Mouse (Mus musculus): ENCODE measurements around the gene Nlrp6. TPM values are rescaled to one million over a fixed set of nuclear protein-coding genes. Genes with fewer than 3 reads are reported as not detected.

The Nlrp6 gene
- polyA plus RNA-seq, 1 experiment from 2014 or later, result 0.07 TPM

- H3K4me1 ChIP-seq (ENCODE audit: insufficient read depth, low read depth, low read length), result peaks cover 14% of the 10 kb centered on the region; the same call in 1 of the 2 replicates
- WGBS, result 33% methylated on average over 15 of the region's 15 CpGs
- peak overlapping the region; percentile 66 for H3K4me2 ChIP-seq (replicated peaks; ENCODE audit: low read depth, low read length)
- H3K27me3 ChIP-seq (replicated peaks; ENCODE audit: insufficient read depth, low read length), result no peaks in the 10 kb centered on the region
- peak overlapping the region; percentile 62 for H3K27ac ChIP-seq (ENCODE audit: low read length)
- ATAC-seq (no peak), DNase-seq (ENCODE audit: low spot score) (peak; percentile 44)
- TF ChIP-seq CTCF (IDR thresholded peaks at IDR 0.05) (no peak), EP300 (IDR thresholded peaks at IDR 0.05) (no peak)
- peak overlapping the region; percentile 62 for H3K4me3 ChIP-seq (ENCODE audit: low read depth, low read length)
- H3K9me3 ChIP-seq (ENCODE audit: low read length), result no peaks in the 10 kb centered on the region
- H3K9ac ChIP-seq (replicated peaks; ENCODE audit: low read depth), result peak overlapping the region; percentile 60
- 0 out of 2 replicates have a peak, but pooled peaks cover 7% of the 10 kb centered on the region for H3K36me3 ChIP-seq (ENCODE audit: insufficient read depth, low read length)
Observed at GRCm38 (mm10) chr7:140953800-140954732, 33.4 kb downstream of the Nlrp6 start.

- H3K36me3 ChIP-seq (ENCODE audit: insufficient read depth, low read length), result 0 out of 2 replicates have a peak, but pooled peaks cover 1% of the 10 kb centered on the region
- 4% methylated on average over 9 of the region's 9 CpGs for WGBS
- TF ChIP-seq EP300 (IDR thresholded peaks at IDR 0.05), result no peak
- no peak for TF ChIP-seq CTCF (IDR thresholded peaks at IDR 0.05)
- peak overlapping the region; percentile 66 for H3K4me2 ChIP-seq (replicated peaks; ENCODE audit: low read depth, low read length)
- peaks cover 14% of the 10 kb centered on the region; the same call in 1 of the 2 replicates for H3K4me1 ChIP-seq (ENCODE audit: insufficient read depth, low read depth, low read length)
- ATAC-seq, result no peak
- peak; percentile 25 for DNase-seq (ENCODE audit: low spot score)
- no peaks in the 10 kb centered on the region for H3K9me3 ChIP-seq (ENCODE audit: low read length)
- H3K9ac ChIP-seq (replicated peaks; ENCODE audit: low read depth), result peak overlapping the region; percentile 60
- H3K27ac ChIP-seq (ENCODE audit: low read length), result peak overlapping the region; percentile 83
- peak overlapping the region; percentile 62 for H3K4me3 ChIP-seq (ENCODE audit: low read depth, low read length)
- H3K27me3 ChIP-seq (replicated peaks; ENCODE audit: insufficient read depth, low read length), result no peaks in the 10 kb centered on the region
Observed at GRCm38 (mm10) chr7:140954733-140955071, 34.0 kb downstream of the Nlrp6 start.

GRCm38 (mm10) chr7:140955342-140955741 lies 34.6 kb downstream of the Nlrp6 start:
- ATAC-seq (no peak; the same call in 1 of the 2 replicates), DNase-seq (ENCODE audit: low spot score) (peak; percentile 33)
- no peak for TF ChIP-seq CTCF (IDR thresholded peaks at IDR 0.05)
- no peak for TF ChIP-seq EP300 (IDR thresholded peaks at IDR 0.05)
- H3K9ac ChIP-seq (replicated peaks; ENCODE audit: low read depth), result peak overlapping the region; percentile 60
- peaks cover 14% of the 10 kb centered on the region; the same call in 1 of the 2 replicates for H3K4me1 ChIP-seq (ENCODE audit: insufficient read depth, low read depth, low read length)
- peak overlapping the region; percentile 66 for H3K4me2 ChIP-seq (replicated peaks; ENCODE audit: low read depth, low read length)
- H3K4me3 ChIP-seq (ENCODE audit: low read depth, low read length), result peak overlapping the region; percentile 62
- WGBS, result 5% methylated on average over 17 of the region's 17 CpGs
- H3K27ac ChIP-seq (ENCODE audit: low read length), result peak overlapping the region; percentile 83
- H3K36me3 ChIP-seq (ENCODE audit: insufficient read depth, low read length), result no peaks in the 10 kb centered on the region
- H3K9me3 ChIP-seq (ENCODE audit: low read length), result no peaks in the 10 kb centered on the region
- no peaks in the 10 kb centered on the region for H3K27me3 ChIP-seq (replicated peaks; ENCODE audit: insufficient read depth, low read length)

- TF ChIP-seq CTCF (IDR thresholded peaks at IDR 0.05) (peak; percentile 13; the same call in 1 of the 2 replicates), EP300 (IDR thresholded peaks at IDR 0.05) (peak; percentile 65)
- ATAC-seq, result peak; percentile 90
- Histone ChIP-seq H3K9ac (replicated peaks; ENCODE audit: low read depth) (peak within 1 kb of the TSS; percentile 60), H3K36me3 (ENCODE audit: insufficient read depth, low read length) (no peaks in the 10 kb centered on the region), H3K27ac (ENCODE audit: low read length) (peak within 1 kb of the TSS; percentile 83), H3K4me2 (replicated peaks; ENCODE audit: low read depth, low read length) (peak within 1 kb of the TSS; percentile 66), H3K9me3 (ENCODE audit: low read length) (no peaks in the 10 kb centered on the region), H3K4me3 (ENCODE audit: low read depth, low read length) (peak within 1 kb of the TSS; percentile 62), H3K27me3 (replicated peaks; ENCODE audit: insufficient read depth, low read length) (no peaks in the 10 kb centered on the region), H3K4me1 (ENCODE audit: insufficient read depth, low read depth, low read length) (peaks cover 8% of the 10 kb centered on the region; the same call in 1 of the 2 replicates)
- DNase-seq (ENCODE audit: low spot score), result peak; percentile 97
- WGBS, result 5% methylated on average over 11 of the region's 11 CpGs
Observed at GRCm38 (mm10) chr7:140955758-140956555, 35.3 kb downstream of the Nlrp6 start, which contains the start of the genes Gm45717 and Ifitm2. Gm45717 (minus strand) TSS chr7:140955937. Ifitm2 (minus strand) TSS chr7:140955987.

GRCm38 (mm10) chr7:140956556-140956869 lies 35.8 kb downstream of the Nlrp6 start:
- ATAC-seq, result no peak
- H3K27me3 ChIP-seq (replicated peaks; ENCODE audit: insufficient read depth, low read length), result no peaks in the 10 kb centered on the region
- no peaks in the 10 kb centered on the region for H3K9me3 ChIP-seq (ENCODE audit: low read length)
- WGBS, result 30% methylated on average over 6 of the region's 6 CpGs
- peak overlapping the region; percentile 83 for H3K27ac ChIP-seq (ENCODE audit: low read length)
- H3K36me3 ChIP-seq (ENCODE audit: insufficient read depth, low read length), result no peaks in the 10 kb centered on the region
- no peak overlapping the region; the same call in 1 of the 2 replicates for H3K4me2 ChIP-seq (replicated peaks; ENCODE audit: low read depth, low read length)
- TF ChIP-seq CTCF (IDR thresholded peaks at IDR 0.05) (peak; percentile 29; the same call in 1 of the 2 replicates), EP300 (IDR thresholded peaks at IDR 0.05) (peak; percentile 93; the same call in 1 of the 2 replicates)
- DNase-seq (ENCODE audit: low spot score), result no peak
- H3K4me1 ChIP-seq (ENCODE audit: insufficient read depth, low read depth, low read length), result peaks cover 3% of the 10 kb centered on the region; the same call in 1 of the 2 replicates
- H3K4me3 ChIP-seq (ENCODE audit: low read depth, low read length), result no peak overlapping the region
- H3K9ac ChIP-seq (replicated peaks; ENCODE audit: low read depth), result no peak overlapping the region

All from lung, postnatal 0 days (tissue).